Mouse (Mus musculus) MEL-GATA-1-ER (cell line): ENCODE data around the gene Mfap4.

Source experiments
- DNase-seq: peaks from one replicate; pipeline ENCODE4 v3.0.0-alpha.2; 2012; ENCODE audit warnings: low read depth; ENCODE audit errors: extremely low read depth

The Mfap4 gene

GRCm38 (mm10) chr11:61514953-61515352, 29.7 kb downstream of the Mfap4 start:
- DNase-seq, result no peak

- no peak for DNase-seq
These were observed 32.7 kb downstream of the Mfap4 start for GRCm38 (mm10) chr11:61517971-61518370.

GRCm38 (mm10) chr11:61518871-61519270, 33.6 kb downstream of the Mfap4 start:
- DNase-seq, result no peak

- no peak for DNase-seq
These were observed 34.4 kb downstream of the Mfap4 start for GRCm38 (mm10) chr11:61519484-61520107.

GRCm38 (mm10) chr11:61526872-61527271, 41.6 kb downstream of the Mfap4 start:
- DNase-seq, result no peak

GRCm38 (mm10) chr11:61529268-61529713, 44.1 kb downstream of the Mfap4 start:
- DNase-seq, result no peak

- no peak for DNase-seq
These were observed 47.6 kb downstream of the Mfap4 start for GRCm38 (mm10) chr11:61532820-61533219.

- DNase-seq, result no peak
These were observed 48.3 kb downstream of the Mfap4 start for GRCm38 (mm10) chr11:61533571-61533970.

- DNase-seq, result no peak
These were observed 50.3 kb downstream of the Mfap4 start for GRCm38 (mm10) chr11:61535530-61535929.

- DNase-seq, result no peak
These were observed 51.7 kb downstream of the Mfap4 start for GRCm38 (mm10) chr11:61536952-61537351.

GRCm38 (mm10) chr11:61537362-61537761, 52.1 kb downstream of the Mfap4 start:
- DNase-seq, result no peak
